Mouse (Mus musculus): ENCODE results near the gene Haghl. TPM values are rescaled to one million over a fixed set of nuclear protein-coding genes. Genes with fewer than 3 reads are reported as not detected.

The Haghl gene
- total RNA-seq (2021) = 10 to 100 TPM; 15.0 to 15.1 TPM
- long read RNA-seq, experiment 1, transcript Haghl-201 (9 exons, 1,405 nt) = major isoform, 8 of 22 reads
- long read RNA-seq, experiment 1, partial matches to known transcripts = 2 of 22 reads
- long read RNA-seq, experiment 1, other reads (novel, unspliced or antisense) = 5 of 22 reads
- long read RNA-seq, experiment 2, transcript Haghl-201 (9 exons, 1,405 nt) = major isoform, 14 of 27 reads
- long read RNA-seq, experiment 2, partial matches to known transcripts = 5 of 27 reads
- long read RNA-seq, experiment 2, other reads (novel, unspliced or antisense) = 5 of 27 reads

DNA sequence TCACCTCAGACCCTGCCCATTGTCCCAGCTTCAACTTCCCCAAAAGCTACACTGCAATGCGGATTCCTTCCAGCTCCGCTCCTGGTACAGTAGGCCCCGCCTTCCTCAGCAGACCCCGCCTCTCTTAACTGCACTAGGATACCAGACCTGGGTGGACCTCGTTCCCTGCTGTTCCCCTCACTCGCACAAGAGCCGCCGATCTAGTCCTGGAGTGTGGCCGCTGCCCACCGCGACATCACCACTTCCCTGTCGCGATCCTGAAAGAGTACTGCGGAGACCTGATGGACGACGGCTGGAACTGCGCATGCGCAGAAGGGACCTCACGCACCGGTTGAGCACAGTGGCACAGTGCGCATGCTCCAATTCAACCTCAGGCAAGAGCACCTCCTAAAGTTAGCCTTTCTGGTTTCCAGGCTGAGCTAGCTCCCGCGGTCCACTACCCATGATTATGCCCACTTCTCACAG lies at the start of gene Haghl:
Gene Haghl, minus strand, starts transcription at position 393 of the 465 bp plus-strand sequence.
- DNase-seq = peak; percentile 95 to 96
- intact Hi-C loops (cut with DNase I) = no loop called here

DNA sequence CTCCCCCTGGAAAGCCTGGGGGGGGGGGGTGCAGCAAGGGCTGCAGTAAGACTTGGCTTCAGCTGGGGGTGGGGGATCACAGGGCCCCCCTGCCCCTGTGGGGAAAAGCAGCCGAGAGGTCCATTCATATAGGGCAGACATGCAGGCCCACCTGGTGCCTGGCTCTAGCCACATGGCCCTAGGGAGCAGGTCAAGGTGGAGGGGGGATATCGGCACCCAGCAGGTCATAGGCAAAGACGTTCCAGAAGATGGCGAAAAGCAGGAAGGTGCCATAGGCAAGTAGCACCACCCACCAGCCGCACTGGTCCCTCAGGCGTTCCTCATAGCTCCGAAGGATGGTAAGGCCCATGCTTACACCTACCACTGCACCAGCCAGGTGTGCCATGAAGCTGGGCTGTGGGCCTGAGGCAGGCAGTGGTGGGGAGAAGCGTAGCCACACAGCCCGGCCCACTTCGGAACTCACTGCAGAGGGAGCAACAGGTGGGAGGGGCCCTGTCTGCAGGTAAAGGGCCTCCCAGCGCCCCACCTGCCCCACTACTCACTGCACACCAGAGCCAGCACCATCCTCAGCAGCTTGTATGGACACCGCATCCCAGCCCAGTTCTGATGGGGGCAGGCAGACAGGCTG lies 49.2 kb upstream of the Haghl start:
- intact Hi-C loops (cut with DNase I) = no loop called here
- no peak for DNase-seq

DNA sequence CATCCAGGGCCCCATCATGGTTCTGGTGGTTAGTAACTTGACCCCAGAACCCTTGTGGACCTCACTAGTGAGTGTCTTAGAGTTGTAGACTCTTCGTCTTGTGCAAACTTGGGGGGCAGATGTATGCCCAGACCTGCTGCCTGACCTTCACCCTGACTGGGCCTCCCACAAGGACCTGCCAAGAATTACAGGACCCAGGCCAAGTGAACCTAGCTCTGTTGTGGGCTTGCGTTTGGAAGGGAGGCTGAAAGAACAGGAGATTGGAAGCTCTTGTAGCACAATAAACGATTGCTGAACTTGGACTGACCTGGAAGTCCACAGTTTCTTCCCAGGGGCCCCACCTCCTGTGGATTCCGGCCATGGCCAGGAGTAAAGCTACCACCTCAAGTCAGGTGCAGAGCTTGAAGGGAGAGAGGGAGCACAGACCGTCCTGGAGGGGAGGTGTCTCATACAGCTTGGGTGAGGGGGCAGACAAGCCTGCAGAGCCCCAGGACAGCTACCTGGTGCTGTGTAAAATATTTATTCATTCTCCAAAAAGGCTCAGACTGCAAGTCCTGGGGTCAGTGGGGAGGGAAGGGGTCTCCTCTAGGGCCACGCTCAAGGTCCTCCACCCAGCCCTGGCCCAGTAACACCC lies 48.6 kb upstream of the Haghl start:
- intact Hi-C loops (cut with DNase I) = no loop called here
- peak in 1 of 2 experiments; percentile 42 for DNase-seq

DNA sequence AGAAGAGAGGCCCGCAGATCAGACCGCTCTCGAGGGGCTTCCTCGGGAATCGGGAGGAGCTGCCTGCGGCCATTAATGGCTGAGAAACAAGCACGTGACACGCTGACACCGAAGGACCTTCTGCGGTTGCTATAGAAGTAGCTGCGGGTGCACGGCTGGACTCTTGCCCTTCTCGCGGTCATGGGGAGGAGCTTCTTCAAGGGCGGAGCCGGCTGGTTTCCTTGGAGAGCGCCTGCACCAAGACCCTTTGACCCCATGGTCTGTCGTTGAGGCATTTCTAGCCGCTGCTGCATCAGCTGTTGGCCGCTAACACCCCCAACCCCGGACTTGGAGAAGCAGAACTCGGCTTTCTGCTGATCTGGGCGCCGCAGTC lies 47.8 kb upstream of the Haghl start, which contains the start of gene Stub1:
Gene Stub1, minus strand, starts transcription at position 114 of the 373 bp plus-strand sequence.
- DNase-seq = peak; percentile 90 to 94
- intact Hi-C loops (cut with DNase I) = no loop called here

DNA sequence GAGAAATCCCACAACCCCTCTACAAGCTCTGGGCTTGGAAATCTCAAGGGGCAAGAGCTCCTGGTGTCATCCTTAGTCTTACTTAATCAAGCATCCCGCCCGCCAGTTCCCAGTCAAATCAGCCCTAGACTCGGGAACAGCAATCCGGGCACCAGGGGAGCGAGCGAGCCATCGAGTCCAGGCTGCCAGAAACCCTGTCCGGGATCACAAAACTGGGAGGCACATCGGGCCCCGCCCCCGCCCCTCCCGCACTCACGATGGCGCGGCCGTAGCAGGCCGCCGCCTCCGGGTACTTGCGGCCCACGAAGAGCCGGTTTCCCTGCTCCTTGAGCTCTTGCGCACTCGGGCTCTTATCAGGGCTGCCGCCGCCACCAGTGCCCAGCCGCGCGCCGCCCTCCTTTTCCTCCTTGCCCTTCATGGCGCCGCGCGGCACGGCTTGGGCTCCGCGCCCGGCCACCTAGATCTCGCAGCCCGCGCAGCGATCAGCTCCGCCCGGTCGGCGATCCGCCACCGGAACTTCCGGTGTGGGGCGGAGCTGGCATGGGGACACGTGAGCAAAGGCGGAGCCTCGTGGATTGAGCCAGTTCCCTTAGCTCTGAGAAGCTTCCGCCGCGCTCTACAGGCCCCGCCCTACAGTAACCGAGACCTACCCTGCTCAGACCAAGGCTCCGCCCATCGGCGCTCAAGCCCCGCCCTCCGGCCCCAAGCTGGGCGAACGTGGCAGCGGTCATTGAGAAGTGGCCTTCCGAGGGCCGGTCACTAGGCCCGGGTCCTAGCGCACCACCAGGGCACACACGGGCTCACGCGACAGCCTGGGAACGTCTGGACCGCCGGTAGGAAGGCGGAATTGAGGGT lies 47.2 kb upstream of the Haghl start:
- intact Hi-C loops (cut with DNase I) = no loop called here
- peak; percentile 100 for DNase-seq

DNA sequence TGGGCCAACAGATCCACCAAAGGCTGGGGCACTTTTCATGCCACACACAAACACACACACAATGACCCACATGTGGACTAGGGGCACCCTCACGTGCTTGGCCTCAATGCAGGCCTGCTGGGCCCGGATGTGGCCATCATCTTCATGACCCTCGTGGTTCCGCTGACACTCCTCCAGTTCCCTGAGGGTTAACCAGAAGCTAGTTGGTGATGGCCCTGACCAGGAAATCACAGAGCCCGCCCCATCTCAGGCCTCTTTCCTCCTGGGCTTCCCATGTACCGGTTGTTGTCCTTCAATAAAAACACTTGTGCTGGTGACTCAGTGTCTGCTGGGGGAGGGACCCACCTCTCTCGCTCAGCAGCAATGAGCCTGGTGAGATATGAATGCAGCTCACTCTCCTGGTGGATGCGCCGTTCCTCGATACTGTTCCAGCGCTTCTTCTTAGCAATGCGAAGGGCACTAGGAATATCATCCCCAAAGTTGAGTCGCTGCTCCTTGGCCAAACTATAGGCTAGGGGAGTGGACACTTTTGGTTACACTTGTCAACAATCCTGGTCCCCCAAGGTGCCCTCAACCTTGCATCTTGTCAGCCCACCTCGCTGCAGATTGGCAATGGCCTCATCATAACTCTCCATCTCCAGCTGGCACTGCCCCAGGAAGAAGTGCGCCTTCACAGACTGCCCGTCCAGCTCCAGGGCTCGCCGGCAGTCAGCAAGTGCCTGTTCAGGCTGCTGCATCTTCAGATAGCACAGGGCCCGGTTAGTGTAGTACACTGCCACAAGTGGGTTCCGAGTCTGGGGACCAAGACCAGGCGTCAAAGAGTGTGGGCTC lies 46.2 kb upstream of the Haghl start:
- intact Hi-C loops (cut with DNase I) = no loop called here
- DNase-seq = peak in 1 of 2 experiments; percentile 31

DNA sequence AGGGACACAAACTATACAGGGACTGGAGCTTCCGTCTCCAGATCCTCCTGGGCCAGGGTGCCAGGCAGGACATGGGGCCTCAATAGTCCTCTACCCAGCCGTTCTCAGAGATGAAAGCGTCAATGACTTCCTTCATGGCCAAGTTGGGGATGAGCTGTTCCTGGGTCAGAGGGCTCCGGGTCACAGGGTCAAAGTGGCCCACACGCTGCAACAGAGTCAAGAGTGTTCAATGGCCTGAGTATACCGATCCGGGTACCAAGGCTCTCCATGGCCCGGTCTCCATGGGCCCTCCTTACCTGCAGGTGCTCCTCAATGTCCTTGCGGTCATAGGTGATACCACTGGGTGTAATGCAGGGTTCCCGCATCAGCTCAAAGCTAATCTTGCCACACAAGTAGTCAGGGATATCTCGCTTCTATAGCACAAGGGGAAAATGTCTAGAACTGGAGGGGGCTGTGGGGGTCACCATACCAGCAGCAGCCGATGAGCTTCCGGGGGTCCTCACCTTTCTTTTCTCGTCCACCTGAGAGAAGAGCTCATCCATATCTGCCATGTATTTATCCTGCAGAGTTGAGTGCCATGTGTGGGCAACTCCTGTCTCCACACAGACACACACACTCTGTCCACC lies 45.4 kb upstream of the Haghl start:
- DNase-seq = no peak
- intact Hi-C loops (cut with DNase I) = no loop called here

DNA sequence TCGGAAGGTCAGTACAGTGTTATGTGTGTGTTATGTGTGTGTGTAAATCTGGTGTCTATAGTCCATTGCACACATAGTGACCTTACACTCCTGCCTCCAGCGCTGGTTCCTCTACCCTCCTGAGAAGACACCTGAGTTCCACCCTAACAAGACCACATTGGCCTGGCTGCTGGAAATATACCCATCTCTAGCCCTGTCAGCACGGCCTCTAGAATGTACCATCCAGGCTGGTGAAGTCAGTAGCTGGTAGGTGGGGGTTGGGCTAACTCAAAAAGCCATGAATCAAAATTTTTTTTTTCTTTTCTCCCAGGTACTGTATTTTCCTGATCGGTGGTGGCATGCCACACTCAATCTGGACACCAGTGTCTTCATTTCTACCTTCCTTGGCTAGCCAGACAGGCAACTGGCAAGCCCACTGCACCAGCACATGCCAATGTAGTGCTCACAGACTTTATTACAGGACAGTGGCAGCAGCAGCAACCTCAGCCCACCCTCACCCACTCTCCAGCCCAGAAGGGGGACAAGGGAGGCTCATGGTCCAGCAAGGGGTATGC lies 44.8 kb upstream of the Haghl start:
- DNase-seq = no peak
- intact Hi-C loops (cut with DNase I) = no loop called here

DNA sequence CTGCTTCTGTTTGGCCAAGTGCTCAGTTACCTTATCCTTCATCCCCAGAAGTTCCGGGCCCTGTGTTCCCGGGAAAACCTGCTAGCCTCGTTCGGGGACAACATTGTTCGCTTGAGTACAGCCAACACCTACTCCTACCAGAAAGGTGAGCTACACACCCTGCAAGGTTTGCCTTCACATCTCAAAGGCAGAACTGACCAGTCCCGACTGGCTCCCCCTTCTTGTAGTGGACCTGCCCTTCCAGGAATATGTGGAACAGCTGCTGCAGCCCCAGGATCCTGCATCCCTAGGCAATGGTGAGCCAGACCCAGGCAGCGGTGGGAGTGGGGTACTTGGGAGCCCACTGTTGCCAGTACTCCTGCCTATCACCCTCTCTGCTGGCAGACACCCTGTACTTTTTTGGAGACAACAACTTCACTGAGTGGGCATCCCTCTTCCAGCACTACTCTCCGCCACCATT lies 44.1 kb upstream of the Haghl start:
- no peak for DNase-seq
- intact Hi-C loops (cut with DNase I) = no loop called here

DNA sequence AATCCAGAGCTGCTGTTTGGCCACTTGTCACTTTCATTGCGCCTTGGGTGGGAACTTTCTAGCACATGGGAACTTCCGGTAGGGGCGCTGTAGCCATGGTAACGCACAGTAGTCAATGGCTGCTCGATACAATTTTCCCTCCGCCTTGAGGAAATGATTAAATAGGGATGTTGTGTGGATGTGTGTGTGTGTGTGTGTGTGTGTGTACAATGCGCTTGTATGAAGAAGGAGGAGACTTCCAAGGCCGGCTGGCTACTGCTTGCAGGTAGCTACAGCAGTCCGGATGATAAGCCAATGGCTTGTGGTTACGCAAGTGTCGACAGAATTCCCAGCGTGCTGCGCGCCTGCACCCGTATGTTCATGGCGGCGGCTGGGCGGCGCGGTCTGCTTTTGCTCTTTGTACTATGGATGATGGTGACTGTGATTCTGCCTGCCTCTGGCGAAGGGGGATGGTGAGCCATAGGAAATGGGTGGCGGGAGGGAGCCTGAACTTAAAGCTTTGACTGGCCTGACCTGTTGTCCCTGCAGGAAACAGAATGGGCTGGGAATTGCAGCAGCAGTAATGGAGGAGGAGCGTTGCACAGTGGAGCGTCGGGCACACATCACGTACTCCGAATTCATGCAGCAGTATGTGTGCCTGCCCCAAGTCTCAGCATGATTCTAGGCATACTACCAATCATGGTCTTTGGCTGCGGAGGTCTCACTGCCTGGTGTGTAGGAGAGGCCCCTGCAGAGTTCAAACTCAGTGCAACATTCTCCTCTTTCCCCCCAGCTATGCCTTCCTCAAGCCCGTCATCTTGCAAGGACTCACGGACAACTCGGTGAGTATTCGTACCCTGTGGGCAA lies 43.5 kb upstream of the Haghl start, which contains the start of gene Jmjd8:
Gene Jmjd8, plus strand, starts transcription at position 156 of the 846 bp plus-strand sequence.
- intact Hi-C loops (cut with DNase I) = no loop called here
- peak; percentile 74 to 79 for DNase-seq

DNA sequence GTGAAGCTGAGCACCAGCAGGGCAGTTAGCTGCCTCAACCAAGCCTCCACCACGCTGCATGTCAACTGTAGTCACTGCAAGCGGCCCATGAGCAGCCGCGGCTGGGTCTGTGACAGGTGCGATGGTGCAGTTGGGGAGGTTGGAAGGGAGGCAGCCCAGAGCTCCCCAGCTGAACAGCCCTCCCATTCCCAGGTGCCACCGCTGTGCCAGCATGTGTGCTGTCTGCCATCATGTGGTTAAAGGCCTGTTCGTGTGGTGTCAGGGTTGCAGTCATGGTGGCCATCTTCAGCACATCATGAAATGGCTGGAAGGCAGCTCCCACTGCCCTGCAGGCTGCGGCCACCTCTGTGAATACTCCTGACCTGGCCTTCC lies 42.7 kb upstream of the Haghl start:
- intact Hi-C loops (cut with DNase I) = no loop called here
- DNase-seq = no peak

DNA sequence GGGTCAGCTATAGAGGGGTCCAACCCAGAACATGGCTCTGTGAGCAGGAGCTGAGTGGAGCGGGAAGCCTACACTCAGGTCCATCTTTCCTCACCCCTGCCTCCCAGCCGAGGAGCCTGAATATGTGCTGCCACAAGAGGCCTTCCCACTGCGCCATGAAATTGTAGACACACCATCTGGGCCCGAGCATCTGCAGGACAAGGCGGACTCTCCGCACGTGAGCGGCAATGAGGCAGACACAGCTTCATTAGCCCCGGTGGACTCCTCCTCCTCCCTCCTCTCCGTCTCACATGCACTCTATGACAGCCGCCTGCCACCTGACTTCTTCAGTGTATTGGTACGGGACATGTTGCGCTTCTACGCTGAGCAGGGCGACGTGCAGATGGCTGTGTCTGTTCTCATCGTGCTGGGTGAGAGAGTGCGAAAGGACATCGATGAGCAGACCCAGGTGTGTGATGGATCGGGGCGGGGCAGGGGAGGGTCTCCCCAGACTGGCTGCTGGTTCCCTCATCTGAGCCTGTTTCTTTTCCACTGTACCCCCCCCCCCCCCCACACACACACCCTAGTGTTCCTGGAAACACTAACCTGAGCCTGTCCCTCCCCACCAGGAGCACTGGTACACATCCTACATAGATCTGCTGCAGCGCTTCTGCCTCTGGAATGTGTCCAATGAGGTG lies 42.2 kb upstream of the Haghl start:
- no peak for DNase-seq
- intact Hi-C loops (cut with DNase I) = no loop called here

DNA sequence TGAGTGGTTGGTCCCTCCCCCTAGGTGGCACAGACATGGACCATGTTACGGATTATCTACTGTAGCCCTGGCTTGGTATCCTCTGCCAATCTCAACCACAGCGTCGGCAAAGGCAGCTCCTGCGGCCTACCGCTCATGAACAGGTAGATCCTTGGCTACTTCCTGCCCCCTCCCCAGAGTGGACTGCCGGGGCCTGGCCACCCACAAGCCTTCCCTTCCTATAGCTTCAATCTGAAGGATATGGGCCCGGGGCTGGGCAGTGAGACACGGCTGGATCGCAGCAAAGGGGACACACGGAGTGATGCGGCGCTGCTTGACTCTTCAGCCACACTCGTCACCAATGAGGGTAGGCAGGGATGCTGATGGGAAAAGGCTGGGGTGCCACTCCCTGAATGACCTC lies 41.5 kb upstream of the Haghl start:
- intact Hi-C loops (cut with DNase I) = no loop called here
- no peak for DNase-seq

DNA sequence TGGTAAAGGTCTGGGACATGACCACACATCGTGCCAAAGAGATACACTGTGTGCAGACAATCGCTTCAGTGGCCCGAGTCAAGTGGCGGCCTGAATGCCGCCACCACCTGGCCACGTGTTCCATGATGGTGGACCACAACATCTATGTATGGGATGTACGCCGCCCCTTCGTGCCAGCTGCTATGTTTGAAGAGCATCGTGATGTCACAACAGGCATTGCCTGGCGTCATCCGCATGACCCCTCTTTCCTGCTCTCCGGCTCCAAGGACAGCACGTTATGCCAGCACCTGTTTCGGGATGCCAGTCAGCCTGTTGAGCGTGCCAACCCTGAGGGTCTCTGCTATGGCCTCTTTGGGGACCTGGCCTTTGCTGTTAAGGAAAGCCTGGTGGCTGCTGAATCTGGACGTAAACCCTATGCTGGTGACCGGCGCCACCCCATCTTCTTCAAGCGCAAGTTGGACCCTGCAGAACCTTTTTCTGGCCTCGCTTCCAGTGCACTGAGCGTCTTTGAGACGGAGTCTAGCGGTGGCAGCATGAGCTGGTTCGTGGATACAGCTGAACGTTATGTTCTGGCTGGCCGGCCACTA lies 40.6 kb upstream of the Haghl start:
- DNase-seq = no peak

DNA sequence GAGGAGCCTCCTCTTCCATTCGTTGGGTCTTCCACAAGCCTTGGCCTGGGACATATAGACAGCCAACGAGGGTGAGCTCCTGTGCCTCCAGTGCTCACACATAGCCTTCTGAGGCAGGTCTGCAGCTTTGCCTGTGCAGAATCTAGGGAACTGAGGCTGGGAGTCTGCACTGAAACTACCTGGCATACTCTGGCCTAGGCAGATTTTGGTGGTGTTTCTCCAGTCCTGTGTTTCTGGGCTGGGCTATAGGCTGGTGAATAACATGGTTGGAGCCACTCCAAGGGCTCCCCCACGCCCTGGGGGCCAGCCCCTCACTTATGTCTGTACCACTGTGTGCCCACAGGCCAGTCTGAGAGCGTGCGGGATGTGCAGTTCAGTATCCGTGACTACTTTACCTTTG lies 39.8 kb upstream of the Haghl start:
- intact Hi-C loops (cut with DNase I) = no loop called here
- DNase-seq = no peak

More for the DNA sequence above, 40.6 kb upstream of the Haghl start:
- intact Hi-C loops (cut with DNase I) = no loop called here

DNA sequence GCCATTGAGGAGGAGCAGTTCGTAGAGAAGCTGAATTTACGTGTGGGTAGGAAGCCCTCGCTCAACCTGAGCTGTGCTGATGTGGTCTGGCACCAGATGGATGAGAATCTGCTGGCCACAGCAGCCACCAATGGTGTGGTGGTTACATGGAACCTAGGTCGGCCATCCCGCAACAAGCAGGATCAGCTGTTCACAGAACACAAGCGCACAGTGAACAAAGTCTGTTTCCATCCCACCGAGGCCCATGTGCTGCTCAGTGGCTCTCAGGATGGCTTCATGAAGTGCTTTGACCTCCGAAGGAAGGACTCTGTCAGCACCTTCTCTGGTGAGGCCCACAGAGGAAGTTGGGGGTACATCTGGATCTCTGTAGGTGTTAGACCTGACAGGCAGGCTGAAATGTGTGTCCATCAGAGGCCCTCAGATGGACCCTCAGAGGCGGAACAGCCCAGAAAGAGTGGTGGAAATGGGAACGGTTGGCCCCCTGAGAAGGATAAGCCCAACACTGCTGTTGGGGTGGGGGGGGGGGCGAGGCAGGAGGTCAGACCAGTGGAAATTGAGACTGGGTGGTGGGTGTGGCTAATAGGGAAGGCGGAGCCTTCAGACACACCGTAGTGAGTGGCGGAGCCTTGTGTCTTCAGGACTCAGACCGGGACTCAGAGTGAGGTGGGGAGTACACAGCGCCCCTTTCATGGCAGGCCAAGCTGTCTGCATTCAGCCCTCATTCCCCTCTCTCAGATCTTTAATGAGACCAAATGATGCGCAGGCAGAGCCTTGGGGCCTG lies 39.1 kb upstream of the Haghl start:
- intact Hi-C loops (cut with DNase I) = no loop called here

More for the DNA sequence above, 39.1 kb upstream of the Haghl start:
- no peak for DNase-seq
